Mouse (Mus musculus): ENCODE results near the gene Ttc17.

Gene Ttc17

GRCm38 (mm10) chr2:94289169-94289568 lies 117.3 kb downstream of the Ttc17 start:
- DNase-seq: no peak

GRCm38 (mm10) chr2:94288086-94288485 lies 118.4 kb downstream of the Ttc17 start:
- DNase-seq: no peak

- DNase-seq: no peak
Measured at GRCm38 (mm10) chr2:94287435-94287834, 119.1 kb downstream of the Ttc17 start.

GRCm38 (mm10) chr2:94283526-94283925 lies 123.0 kb downstream of the Ttc17 start:
- no peak for DNase-seq

GRCm38 (mm10) chr2:94279596-94279995 lies 126.9 kb downstream of the Ttc17 start:
- DNase-seq: no peak

GRCm38 (mm10) chr2:94276103-94276502 lies 130.4 kb downstream of the Ttc17 start:
- DNase-seq: peak; percentile 72

- DNase-seq: peak; percentile 57
Measured at GRCm38 (mm10) chr2:94275658-94276057, 130.8 kb downstream of the Ttc17 start.

GRCm38 (mm10) chr2:94273154-94274021 lies 133.1 kb downstream of the Ttc17 start:
- peak; percentile 90 for DNase-seq

GRCm38 (mm10) chr2:94271176-94271575 lies 135.3 kb downstream of the Ttc17 start:
- DNase-seq: no peak

- DNase-seq: no peak
Measured at GRCm38 (mm10) chr2:94268835-94269234, 137.7 kb downstream of the Ttc17 start.

GRCm38 (mm10) chr2:94267213-94267850 lies 139.2 kb downstream of the Ttc17 start:
- no peak for DNase-seq

GRCm38 (mm10) chr2:94266381-94267160 lies 139.9 kb downstream of the Ttc17 start:
- DNase-seq: no peak

- DNase-seq: peak; percentile 68
Measured at GRCm38 (mm10) chr2:94265221-94266191, 141.0 kb downstream of the Ttc17 start.

GRCm38 (mm10) chr2:94264631-94265098 lies 141.8 kb downstream of the Ttc17 start:
- no peak for DNase-seq

- no peak for DNase-seq
Measured at GRCm38 (mm10) chr2:94264006-94264405, 142.5 kb downstream of the Ttc17 start.

- no peak for DNase-seq
Measured at GRCm38 (mm10) chr2:94263530-94263937, 143.0 kb downstream of the Ttc17 start.

- no peak for DNase-seq
Measured at GRCm38 (mm10) chr2:94262917-94263529, 143.5 kb downstream of the Ttc17 start.

- DNase-seq: peak; percentile 70
Measured at GRCm38 (mm10) chr2:94254102-94254501, 152.4 kb downstream of the Ttc17 start.

All from cerebellum, adult 8-10 months (tissue).